Mouse (Mus musculus): ENCODE results near the gene Tnfrsf11a.
A peak's percentile ranks its signal among the peaks of the same experiment; 100 is the strongest.

Tnfrsf11a gene

GRCm38 (mm10) chr1:105832784-105833183 lies 52.3 kb downstream of the Tnfrsf11a start:
- no peak for DNase-seq

- DNase-seq, result no peak
Measured at GRCm38 (mm10) chr1:105842950-105843349, 62.4 kb downstream of the Tnfrsf11a start.

- DNase-seq, result no peak
Measured at GRCm38 (mm10) chr1:105843386-105843785, 62.9 kb downstream of the Tnfrsf11a start.

GRCm38 (mm10) chr1:105843856-105844255 lies 63.3 kb downstream of the Tnfrsf11a start:
- DNase-seq, result no peak

- no peak for DNase-seq
Measured at GRCm38 (mm10) chr1:105844341-105845006, 64.0 kb downstream of the Tnfrsf11a start.

- DNase-seq, result no peak
Measured at GRCm38 (mm10) chr1:105846431-105846830, 65.9 kb downstream of the Tnfrsf11a start.

- no peak for DNase-seq
Measured at GRCm38 (mm10) chr1:105848806-105849205, 68.3 kb downstream of the Tnfrsf11a start.

- DNase-seq, result no peak
Measured at GRCm38 (mm10) chr1:105851341-105851740, 70.8 kb downstream of the Tnfrsf11a start.

GRCm38 (mm10) chr1:105859740-105860139 lies 79.2 kb downstream of the Tnfrsf11a start:
- no peak for DNase-seq

GRCm38 (mm10) chr1:105876589-105876988 lies 96.1 kb downstream of the Tnfrsf11a start:
- DNase-seq, result no peak

GRCm38 (mm10) chr1:105877808-105878207 lies 97.3 kb downstream of the Tnfrsf11a start:
- no peak for DNase-seq

GRCm38 (mm10) chr1:105878416-105878815 lies 97.9 kb downstream of the Tnfrsf11a start:
- DNase-seq, result no peak

GRCm38 (mm10) chr1:105880555-105881304 lies 100.2 kb downstream of the Tnfrsf11a start:
- DNase-seq, result no peak

GRCm38 (mm10) chr1:105881466-105881865 lies 100.9 kb downstream of the Tnfrsf11a start:
- DNase-seq, result no peak

GRCm38 (mm10) chr1:105883498-105883897 lies 103.0 kb downstream of the Tnfrsf11a start:
- DNase-seq, result no peak

- DNase-seq, result no peak
Measured at GRCm38 (mm10) chr1:105885101-105885500, 104.6 kb downstream of the Tnfrsf11a start.

GRCm38 (mm10) chr1:105885575-105885974 lies 105.1 kb downstream of the Tnfrsf11a start:
- no peak for DNase-seq

- no peak for DNase-seq
Measured at GRCm38 (mm10) chr1:105886358-105886757, 105.8 kb downstream of the Tnfrsf11a start.

- peak; percentile 51 to 58 for DNase-seq
Measured at GRCm38 (mm10) chr1:105891032-105891725, 110.7 kb downstream of the Tnfrsf11a start.

GRCm38 (mm10) chr1:105895019-105895418 lies 114.5 kb downstream of the Tnfrsf11a start:
- no peak for DNase-seq
